Mouse (Mus musculus): Measurements from ENCODE around the gene Sugct. TPM values are rescaled to one million over a fixed set of nuclear protein-coding genes. Genes with fewer than 3 reads are reported as not detected.
"Not testable (repeated sequence)": the region's sequence is repeated elsewhere in the genome, so short reads cannot be mapped to it uniquely, and the experiment has no call there.

The Sugct gene
- total RNA-seq, 2 experiments from 2014 or later, result 1.4 to 2.2 TPM

DNA sequence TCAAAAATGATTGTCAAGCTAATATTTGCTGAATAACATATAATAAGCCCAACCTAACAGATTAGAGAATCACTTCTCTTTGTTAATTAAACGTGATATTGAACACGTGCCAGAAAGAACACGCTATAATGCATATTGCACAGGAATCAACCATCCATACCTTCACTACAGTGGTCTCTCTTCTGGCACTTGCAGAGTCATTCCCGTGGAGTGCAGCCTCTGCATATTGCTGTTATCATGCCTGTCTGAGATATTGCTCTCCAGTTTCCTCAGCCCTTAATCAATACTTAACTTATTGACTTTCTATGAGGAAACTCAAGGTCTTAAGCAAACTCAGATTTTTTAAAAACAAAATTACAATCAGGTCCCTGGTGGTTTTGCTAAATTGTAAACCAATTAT, 761.8 kb downstream of the Sugct start:
- no peak for ATAC-seq (replicated peaks; ENCODE audit: poor library complexity)

DNA sequence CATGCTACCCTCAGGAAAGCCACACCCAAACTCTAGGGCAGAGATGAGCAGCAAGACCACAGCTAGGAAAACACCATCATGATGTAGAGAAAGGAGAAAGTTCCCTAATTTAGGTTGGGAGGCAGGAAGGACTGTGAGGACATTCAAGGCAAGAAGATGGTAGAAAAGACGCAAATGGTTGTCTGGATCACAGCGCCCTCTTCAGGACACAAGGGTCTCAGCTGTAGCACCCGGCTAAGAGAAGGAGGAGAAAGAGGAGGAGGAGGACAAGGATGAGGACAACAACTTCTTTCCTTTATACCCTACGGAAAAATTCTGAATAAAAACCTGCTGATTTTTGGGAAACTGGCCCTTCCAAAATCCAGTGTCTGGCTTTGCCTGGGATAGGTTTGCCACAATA, 774.0 kb downstream of the Sugct start:
- ATAC-seq (replicated peaks; ENCODE audit: poor library complexity), result peak; percentile 75

DNA sequence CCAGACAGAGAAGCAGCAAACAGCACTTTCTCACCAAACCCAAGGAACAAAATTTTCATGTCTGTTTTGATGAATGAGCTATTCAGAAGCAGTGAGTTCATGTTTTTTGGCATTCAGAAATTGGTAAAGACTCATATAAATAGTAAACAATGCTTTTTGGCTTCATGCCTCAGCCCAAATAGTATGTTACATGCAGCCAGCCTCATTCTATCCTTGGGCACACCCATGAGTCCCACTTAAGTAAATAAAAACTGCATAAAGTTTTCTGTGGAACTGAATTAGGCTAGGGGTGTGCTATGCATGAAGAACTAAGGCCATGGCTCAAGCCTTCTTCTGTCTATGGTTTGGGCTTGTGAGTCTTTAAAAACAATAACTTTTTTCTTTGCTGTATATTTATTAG, 779.7 kb downstream of the Sugct start:
- no peak for ATAC-seq (replicated peaks; ENCODE audit: poor library complexity)

DNA sequence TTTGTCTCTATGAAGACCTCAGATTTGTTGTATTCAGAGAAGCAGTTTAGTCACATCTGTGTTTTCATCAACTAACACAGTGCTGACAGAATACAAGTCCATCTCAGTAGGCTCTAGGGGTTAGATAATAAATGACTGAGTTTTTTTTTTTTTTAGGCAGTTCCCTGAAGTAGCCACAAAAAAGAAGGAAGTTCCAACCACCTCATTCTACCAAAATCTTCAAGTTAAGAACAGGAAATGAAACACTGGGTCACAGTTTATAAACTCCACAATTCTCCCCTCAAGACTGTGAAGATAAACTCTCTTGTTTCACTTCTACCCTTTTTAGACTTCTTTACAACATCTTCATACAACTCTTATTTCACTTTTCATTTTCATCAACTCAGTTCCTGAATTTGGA, 783.1 kb downstream of the Sugct start:
- ATAC-seq (replicated peaks; ENCODE audit: poor library complexity), result peak; percentile 93

DNA sequence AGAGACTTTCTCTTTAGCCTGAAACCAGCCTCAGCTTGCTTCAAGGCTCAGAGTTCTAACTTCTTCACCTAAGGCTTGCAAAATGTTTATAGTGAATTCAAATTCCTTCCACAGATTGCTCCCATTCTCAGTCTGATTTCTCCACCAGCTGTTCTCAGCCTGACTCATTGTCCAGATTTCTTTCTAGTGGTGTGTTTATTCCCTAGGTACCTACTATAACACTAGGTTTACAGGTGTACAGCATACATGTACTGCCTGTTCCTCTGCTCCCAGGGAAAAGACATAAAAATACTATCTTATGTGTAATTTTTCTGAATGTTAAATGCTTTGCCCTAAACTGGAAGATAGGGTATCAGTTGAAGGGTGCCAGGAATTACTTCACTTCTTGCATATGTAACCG, 788.4 kb downstream of the Sugct start:
- ATAC-seq (replicated peaks; ENCODE audit: poor library complexity), result no peak

DNA sequence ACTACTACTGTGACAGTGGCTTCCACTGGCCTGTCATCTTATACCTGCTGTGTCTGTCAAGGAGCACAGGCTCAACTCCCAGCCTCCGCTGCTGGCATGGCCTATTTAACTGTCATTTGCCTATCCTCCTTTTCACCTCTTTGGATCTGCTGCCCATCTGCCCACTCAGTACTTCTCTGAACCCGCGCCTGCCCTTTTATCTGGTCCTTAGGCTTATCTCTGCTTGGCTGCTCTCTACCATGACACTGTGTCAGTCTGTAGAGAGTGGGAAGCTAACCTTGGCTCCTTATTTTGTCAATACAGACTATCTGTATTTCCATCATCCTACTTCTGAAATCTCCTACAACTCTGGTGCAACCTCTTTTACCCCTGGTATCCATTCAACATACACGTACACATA, 793.9 kb downstream of the Sugct start:
- no peak for ATAC-seq (replicated peaks; ENCODE audit: poor library complexity)

DNA sequence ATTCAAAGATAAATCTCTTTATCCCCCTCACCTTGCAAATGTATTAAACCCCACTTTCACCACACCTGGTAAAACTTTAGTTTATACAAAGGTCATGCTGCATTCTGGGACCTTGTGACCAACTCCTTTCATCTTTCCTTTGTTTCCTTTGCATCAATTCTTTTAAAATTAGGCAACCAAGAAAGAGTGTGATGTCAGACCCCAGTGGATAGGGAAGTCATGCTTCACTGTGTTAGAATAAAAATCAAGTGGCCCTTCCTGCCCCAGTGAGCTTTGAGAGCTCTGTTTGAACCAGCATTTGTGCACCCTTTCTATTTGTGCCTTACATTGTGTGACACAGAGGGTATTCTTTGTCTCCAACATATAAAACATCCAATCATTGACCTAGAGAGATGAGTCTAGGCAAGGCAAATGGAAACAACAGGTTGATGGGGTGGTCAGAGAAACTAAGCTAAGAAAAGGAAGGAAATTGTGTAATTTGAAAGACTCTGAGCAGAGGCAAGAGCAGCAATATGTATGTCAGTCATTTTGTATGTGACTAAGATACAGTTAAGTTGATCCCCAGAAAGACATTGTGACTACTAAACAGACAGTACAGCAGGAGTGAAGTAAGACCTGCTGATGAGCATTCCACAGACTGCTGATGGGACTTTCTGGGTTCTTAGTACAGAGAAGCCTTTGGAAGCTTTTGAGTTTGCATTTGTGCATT, 797.1 kb downstream of the Sugct start:
- ATAC-seq (replicated peaks; ENCODE audit: poor library complexity), result peak; percentile 85

DNA sequence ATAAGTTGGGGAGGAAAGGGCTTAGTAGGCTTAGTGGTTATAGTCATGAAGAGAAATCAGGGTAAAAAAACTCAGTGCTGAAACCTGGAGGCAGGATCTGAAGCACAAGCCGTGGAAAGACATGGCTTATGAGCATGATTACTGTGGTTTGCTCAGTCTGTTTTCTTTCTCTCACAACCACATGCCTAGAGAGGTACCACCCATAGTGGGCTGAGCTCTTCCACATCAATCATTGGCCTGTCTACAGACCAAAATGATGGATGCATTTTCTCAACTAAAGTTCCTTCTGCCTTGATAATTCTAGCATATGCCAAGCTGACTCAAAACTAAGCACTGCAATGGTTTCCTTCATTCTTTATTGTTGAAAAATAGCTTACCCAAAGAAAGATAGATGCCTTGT, 817.3 kb downstream of the Sugct start:
- ATAC-seq (replicated peaks; ENCODE audit: poor library complexity), result no peak

DNA sequence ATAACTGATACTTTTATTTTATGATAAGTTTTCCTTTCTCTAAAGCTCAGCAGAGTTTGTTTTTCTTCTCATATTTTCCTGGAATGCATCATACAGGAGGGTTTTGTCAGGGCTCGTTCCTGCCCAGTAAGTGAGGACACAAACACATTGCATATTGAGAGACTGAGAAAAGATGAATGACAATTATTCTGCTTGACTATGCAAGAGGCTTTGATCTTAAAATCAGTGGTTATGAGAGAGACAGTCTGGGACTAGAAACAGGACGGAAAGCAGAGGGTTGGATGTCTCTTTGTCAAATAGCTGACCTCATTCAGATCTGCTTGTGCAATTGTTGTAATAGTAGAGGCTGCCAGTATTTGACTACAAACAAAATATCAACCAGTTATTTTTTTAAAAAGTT, 835.4 kb downstream of the Sugct start:
- ATAC-seq (replicated peaks; ENCODE audit: poor library complexity), result no peak

DNA sequence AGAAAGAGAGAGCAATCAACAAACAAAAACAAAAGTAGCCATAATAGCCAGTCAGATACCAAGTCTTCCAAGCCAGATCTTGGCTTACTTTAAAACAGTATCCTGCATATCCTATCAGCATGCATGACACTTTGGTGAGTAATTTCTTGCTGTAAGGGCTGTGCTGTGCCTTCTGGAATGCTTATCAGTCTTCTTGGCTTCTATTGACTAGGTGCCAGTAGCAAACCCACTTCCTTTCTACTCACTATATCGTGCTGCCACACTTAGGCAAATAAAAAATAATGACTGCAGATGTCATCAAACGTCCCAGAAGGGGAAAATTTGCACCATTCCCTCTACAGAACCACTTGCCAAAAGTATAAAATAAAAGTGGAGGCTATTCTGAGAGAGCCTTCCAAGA, 848.1 kb downstream of the Sugct start:
- peak; percentile 97 for ATAC-seq (replicated peaks; ENCODE audit: poor library complexity)

DNA sequence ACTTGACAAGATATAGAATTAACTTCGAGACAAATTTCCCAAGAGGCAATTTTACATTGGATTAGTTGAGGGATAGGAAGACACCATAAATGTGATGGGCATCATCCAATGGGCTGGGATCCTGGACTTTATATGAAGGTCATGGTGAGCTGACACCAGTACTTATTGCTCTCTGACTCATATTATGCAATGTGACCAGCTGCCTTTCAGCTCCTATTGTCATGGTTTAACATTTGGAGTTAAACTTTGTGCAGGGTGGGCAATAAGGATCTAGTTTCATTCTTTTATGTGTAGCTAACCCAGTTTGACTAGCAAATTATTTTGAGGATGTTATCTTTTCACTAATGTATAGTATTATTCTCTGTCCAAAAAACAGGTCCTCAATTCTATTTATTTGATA, 854.4 kb downstream of the Sugct start:
- no peak for ATAC-seq (replicated peaks; ENCODE audit: poor library complexity)

DNA sequence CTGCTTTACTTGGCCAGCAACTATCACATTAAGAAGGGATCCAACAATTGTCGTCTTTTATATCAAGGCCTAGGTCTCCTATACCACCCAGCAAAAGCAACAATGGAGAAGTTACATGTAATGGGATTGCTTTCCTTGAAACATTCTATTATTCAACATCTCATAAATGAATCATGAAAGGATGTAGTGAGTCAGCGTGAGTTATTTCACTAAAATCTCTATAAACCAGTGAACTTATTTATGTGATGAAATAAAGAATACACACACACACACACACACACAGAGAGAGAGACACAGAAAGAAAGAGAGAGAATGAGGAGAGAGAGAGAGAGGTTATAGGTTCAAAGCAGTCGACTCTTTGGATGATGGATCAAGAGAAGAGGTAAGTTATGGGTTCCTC, 856.9 kb downstream of the Sugct start:
- ATAC-seq (replicated peaks; ENCODE audit: poor library complexity), result no peak

DNA sequence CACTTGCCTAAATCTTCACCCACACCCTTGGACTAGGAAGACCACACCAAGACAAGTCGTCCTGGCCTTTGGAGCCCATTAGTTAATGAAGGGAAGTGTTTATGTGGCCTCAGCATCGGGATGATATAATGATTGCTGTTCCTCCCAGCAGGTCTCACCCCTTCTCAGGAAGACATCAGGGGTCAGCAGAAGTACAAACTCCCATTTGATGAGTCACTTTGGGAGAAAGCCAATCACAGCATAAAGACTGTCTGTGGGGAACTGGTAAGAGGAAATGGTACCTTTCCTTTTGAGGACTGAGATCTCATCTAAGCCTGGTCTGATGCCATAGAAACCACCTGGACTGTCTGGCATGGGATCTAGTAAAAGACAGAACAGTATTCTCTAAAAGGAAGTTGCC, 860.2 kb downstream of the Sugct start:
- peak; percentile 23; the same call in 1 of the 2 replicates for ATAC-seq (replicated peaks; ENCODE audit: poor library complexity)

DNA sequence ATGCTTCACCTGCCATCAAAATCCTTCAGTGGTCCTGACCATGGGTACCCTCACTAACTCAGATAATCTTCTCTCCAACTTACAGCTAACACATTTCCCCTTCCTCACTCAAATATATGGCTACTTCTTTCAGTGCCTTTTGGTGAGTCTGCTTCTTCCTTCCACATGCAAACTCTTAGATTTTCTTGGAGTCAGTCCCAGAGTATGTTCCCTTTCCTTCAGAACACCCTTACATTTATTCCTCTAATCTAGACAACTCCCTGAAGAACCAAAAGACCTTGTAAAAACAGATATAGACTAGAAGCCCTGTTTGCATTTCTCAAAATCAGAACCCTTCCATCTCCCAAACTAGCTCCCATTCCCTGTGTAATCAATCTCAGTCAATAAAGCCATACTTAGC, 862.3 kb downstream of the Sugct start:
- no peak for ATAC-seq (replicated peaks; ENCODE audit: poor library complexity)

DNA sequence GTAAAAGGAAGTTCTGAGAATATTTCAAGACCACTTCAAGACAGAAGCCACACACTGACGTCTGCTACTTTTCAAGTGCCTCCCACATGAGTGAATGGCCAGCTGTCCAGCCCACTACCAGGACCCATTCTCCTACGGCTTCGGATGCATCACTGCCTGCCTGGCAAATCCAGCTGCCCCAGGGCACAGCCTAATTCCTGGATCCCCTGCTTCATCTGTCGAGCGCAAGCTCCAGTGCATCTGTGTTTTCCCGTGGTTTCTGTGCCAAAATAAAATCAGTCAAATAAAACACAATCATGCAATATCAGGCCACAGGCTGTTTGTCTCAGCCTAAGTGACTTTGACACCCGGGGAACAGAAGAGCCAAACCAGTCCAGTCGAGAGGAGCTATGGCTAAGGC, 863.5 kb downstream of the Sugct start:
- ATAC-seq (replicated peaks; ENCODE audit: poor library complexity), result no peak

DNA sequence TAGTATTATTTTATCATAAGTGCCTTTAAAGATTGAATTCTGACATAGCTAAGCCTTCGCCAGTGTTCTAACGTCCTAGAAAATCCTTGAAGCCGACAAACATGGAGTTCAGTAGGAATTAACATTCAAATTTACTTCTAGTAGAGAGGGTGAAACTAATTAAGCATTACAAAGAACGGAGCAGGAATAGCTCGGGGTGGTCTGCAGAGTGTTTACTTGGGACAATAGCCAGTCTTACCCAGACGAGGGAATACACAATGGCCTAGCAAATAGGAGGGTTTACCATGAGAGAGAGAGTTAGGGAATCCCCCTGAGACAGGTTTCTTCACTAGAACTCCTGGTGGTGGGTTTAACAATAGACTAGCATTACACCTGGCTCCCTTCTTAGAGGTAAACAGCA, 865.1 kb downstream of the Sugct start:
- not testable (repeated sequence) for ATAC-seq (replicated peaks; ENCODE audit: poor library complexity)

DNA sequence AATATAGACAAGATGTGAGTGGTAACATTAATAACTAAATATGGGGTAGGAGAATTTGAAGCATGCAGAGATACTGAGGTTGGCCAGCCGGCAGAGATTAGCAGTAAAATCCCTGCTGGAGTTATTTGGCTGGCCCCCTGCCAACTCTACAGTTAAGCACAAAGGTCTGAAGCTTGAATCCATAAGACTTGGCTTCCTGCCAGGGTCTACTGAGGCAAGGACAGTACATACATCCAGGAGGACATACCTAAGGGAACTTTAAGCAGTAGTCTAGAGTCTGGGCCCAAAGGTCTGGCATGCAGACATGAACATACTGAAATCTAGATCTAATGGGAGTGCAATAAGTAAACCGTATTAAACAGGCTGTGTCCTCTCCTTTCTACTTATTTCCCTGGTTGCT, 865.8 kb downstream of the Sugct start:
- ATAC-seq (replicated peaks; ENCODE audit: poor library complexity), result no peak

DNA sequence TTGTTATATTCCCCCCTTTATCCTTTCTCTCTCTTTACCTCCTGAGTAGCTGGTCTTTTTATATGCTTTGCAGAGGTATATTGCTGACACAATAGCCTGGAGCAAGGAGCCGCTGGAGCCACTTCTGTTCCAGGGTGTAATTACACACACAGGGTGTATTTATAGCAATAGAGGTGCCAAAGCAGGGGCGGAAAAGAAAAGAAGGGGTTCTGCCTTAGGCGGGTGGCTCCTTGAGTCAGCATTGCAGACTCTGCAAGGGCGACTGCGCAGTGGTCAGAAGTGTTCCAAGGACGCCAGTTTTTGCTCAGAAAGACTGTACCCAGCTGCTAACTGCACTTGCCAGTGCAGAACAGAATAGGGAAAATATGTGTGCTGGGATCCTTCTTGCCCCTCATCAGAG, 869.7 kb downstream of the Sugct start:
- no peak for ATAC-seq (replicated peaks; ENCODE audit: poor library complexity)

DNA sequence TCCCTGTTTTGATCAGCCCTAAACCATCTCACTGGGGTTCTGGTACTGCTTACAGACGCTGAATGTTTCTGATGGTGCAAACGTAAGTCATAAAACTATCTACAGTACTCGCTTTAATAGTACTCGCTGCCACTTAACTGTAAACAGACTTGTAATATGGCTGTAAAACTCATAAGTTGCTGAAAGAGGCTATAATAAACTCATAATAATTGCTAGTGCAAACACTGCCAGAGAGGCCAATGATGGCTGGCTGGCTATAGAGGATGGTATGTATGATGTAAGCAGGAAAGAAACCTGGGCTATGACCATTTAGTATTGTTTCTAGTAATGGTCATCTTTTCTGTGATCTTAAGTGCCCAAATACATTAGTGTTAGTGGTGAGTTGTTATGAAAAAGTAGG, 873.6 kb downstream of the Sugct start:
- ATAC-seq (replicated peaks; ENCODE audit: poor library complexity), result no peak

DNA sequence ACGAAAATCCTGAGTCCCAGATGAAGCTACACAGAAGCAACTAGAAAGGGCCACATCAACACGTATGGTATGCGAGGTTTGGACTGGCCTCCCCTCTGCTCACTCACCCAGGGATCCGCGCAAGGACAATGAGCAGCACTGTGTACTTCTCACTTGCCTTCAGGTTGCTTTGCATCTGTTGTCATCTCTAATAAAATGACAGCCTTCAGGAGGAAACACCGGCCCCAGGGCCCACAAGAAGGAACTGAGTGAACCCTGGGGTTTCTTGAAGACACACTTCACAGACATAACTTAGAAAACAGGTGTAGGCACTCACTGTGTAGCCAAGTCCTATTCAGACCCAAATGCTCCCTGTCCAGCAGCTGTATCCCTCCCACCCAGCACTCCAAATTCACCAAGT, 877.9 kb downstream of the Sugct start:
- peak; percentile 29; the same call in 1 of the 2 replicates for ATAC-seq (replicated peaks; ENCODE audit: poor library complexity)

DNA sequence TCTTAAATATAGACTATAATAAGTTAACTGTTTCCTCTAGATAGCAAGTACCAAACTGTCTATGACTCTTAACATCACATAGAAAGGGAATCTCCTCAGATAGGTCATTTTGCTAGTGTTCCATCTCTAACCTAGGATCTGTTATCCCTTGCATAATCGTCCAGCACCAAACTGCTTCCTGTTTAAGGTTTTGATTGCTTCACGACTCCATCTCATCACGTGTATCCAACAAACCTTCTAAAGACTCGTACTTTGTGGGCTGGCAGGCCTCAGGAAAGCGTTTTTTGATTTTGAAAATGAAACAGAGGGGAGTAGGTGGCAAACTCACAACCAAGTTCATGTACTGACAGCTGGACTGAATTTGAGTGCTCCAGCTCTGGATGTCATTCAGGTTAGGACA, 878.6 kb downstream of the Sugct start:
- peak; percentile 99 for ATAC-seq (replicated peaks; ENCODE audit: poor library complexity)

DNA sequence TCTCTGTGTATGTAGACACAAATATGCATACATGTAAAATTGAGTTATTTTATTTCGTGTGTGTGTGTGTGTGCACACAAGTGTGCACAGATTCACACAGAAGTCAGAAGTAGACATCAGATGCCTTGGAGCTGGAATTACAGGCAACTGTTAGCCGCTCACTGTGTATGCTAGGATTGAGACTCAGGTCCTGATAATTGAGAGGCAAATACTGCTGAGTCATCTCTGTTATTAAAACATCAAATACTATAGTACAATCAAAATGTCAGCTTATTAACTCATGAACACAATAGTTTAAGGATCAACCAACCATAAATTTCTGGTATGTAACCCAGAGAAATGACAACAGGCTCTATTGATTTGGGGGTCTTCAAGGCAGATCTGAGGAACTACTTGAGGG, 883.1 kb downstream of the Sugct start:
- no peak for ATAC-seq (replicated peaks; ENCODE audit: poor library complexity)

All from megakaryocyte progenitor cell, adult 5-6 weeks (primary cell).